Mouse (Mus musculus) G1E (cell line): Measurements from ENCODE around the gene 5730596B20Rik.

ENCODE experiments used
- CTCF ChIP-seq: IDR thresholded peaks from 2 replicates; pipeline ENCODE4 v1.5.1; 2012; ENCODE audit warnings: low read depth, low read length, inconsistent platforms, mixed read lengths
- GATA2 ChIP-seq: IDR thresholded peaks from 2 replicates; pipeline ENCODE4 v1.6.1; 2012; ENCODE audit warnings: low read depth, low read length, inconsistent platforms, borderline replicate concordance

DNA sequence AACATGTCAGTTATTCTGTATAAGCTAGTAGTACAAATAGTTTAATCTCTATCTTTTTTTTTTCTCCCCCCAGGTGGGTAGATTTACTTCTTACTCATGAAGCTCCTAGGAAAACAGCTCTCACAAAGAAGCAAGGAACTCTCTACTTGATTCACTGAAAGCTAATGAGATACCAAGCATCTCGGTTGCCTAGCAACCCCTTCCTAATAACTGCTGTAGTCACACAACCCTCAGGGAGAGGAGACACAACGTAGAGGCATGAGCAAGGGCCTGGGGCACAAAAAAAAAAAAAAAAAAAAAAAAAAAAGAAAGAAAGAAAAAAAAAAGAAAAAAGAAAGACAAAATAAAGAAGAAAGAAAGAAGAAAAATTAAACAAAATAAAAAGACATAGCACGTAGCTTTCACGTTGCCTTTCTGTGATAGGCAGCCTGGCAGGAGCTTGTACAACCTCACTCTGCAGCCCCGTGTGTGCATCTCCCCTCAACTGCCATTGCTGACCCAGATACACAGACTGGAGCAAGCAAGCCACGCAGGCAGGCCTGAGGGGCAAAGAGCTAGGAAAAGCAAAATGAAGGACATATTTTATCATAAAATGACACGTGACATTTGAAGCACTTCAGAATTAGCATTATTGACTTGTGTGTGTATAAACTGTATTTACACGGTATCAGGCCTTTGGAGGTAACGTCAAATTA is 39.3 kb upstream of the 5730596B20Rik start:
- TF ChIP-seq CTCF, result no peak
- no peak for TF ChIP-seq GATA2
